Mouse (Mus musculus): ENCODE data around the gene Uqcrq.

Uqcrq gene

DNA sequence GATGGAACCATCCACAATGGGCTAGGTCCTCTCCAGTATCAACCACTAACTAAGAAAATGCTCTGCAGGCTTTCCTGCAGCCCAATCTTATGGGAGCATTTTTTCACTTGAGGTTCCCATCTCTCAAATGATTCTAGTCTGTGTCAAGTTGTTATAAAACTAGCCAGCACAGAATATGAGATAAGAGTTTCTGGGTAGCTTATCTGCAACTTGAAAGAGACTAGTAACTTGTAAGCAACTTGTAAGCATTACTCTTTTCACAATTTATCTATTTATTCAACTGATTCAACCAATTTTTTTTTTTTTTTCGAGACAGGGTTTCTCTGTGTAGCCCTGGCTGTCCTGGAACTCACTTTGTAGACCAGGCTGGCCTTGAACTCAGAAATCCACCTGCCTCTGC lies 27.0 kb downstream of the Uqcrq start:
- no peak for DNase-seq

DNA sequence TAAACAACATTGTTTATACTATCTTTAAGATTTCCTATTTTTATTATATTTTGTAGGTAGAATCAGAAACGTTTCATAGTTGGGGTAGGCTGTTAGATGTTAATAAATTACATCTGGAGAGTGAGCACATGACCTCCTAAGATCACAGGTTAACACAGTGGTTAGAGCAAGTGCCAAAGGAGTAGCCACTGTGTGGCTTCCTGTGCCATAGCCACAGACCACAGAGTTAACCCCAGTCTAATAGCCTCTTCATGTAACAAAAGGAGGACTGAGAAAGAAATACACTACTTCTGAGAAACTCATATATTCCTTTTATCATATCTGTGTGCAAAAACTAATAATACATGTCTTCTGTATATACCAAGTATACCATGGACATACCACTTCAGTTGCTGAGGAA lies 36.8 kb downstream of the Uqcrq start:
- no peak for DNase-seq

DNA sequence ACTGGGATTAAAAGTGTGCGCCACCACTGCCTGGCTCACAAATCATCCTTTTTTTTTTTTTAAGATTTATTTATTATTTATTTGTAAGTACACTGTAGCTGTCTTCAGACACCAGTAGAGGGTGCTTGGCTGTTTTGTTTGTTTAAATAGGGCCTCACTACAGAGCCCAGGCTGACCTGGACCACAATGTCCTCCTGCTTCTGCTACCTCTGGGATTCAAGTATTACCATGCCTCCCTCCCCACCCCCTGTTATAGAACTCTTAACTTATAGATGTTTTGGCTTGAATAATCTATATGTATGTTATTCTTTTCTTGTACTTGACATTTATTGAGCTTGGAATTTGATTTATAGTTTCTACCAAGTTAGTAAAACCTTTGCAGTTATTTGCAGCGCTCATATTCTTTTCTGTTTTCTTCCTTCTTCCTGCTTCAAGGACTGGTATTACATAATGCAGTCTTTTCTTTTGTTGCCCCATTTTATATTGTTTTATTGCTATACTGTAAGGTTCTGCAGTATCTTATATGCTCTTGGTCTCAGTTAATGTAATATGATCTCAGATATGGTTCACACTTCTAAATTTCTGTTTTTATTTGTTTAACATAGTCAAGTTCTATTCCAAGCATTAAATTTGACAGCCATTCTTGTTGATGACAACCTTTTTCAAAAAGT lies 46.7 kb downstream of the Uqcrq start:
- no peak for DNase-seq

DNA sequence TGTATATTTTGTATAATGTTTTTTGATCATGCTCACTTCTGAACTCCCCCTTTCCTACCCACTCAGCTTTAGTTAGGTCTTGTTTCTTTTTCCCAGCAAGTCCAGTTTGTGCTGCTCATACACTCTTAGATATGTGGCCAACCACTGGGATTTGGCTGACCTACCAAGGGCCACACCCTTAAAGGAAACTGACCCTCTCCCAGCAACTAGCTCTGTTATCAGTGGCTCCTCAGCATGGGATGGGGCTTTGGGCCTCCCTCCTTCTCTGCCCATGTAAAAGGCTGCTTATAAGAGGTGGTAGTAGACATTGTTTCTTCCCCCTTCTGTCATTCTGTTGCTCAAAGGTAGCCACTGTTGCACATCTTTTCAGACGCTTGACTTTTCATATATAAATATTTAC lies 51.7 kb downstream of the Uqcrq start:
- no peak for DNase-seq
